ENCODE assay signal across 9 mouse cellular contexts in genomic region chr15:25940397-25941377, GRCm38 (mm10). TPM values are rescaled to one million over a fixed set of nuclear protein-coding genes. Genes with fewer than 3 reads are reported as not detected.
DNase-seq lines count a peak whose midpoint lies in the region; ATAC-seq and TF ChIP-seq lines count a peak whose summit lies in the region.
"Had no signal": no experiment of that assay in that cellular context is flagged by ENCODE, and none has a peak within 500 bp of the region (broad histone marks: within the 10 kb centered on the region; RNA-seq: fewer than 3 reads in every experiment).

No protein-coding gene starts in this region.

- no peaks in the 10 kb centered on the region for H3K9me3 ChIP-seq in heart, postnatal 0 days (replicated peaks; ENCODE audit: control insufficient read depth, low read length)
- no peaks in the 10 kb centered on the region for H3K9me3 ChIP-seq in limb, embryonic 13.5 days
- no peaks in the 10 kb centered on the region for H3K9me3 ChIP-seq in stomach, embryonic 14.5 days (ENCODE audit: control insufficient read depth, low read depth, low read length)

- H3K27ac ChIP-seq in cortical plate, adult 2 months (ENCODE audit: insufficient read depth, low read length), result no peak overlapping the region
- peak overlapping the region; percentile 95 for H3K27ac ChIP-seq in heart, postnatal 0 days (ENCODE audit: low read depth)
- no peak overlapping the region for H3K27ac ChIP-seq in limb, embryonic 13.5 days
- no peak overlapping the region for H3K27ac ChIP-seq in stomach, embryonic 14.5 days (ENCODE audit: low read length)

- TF ChIP-seq CTCF in cortical plate, adult 2 months (IDR thresholded peaks at IDR 0.05; ENCODE audit: extremely low read depth, insufficient read depth, low read length), result 0 out of 2 replicates have a peak, but pooled peaks have one; percentile 11
- peak; percentile 10; the same call in 1 of the 2 replicates for TF ChIP-seq CTCF in heart, postnatal 0 days (IDR thresholded peaks at IDR 0.05; ENCODE audit: low read depth)

- H3K36me3 ChIP-seq in heart, postnatal 0 days (replicated peaks; ENCODE audit: control insufficient read depth, insufficient read depth, low read length), result no peaks in the 10 kb centered on the region
- H3K36me3 ChIP-seq in limb, embryonic 13.5 days, result no peaks in the 10 kb centered on the region
- no peaks in the 10 kb centered on the region for H3K36me3 ChIP-seq in stomach, embryonic 14.5 days (ENCODE audit: control insufficient read depth, insufficient read depth, low read length)

- H3K9ac ChIP-seq in heart, postnatal 0 days (replicated peaks; ENCODE audit: low read depth, low read length), result peak overlapping the region; percentile 69
- H3K9ac ChIP-seq in limb, embryonic 13.5 days, result no peak overlapping the region
- H3K9ac ChIP-seq in stomach, embryonic 14.5 days (replicated peaks; ENCODE audit: low read depth, low read length), result no peak overlapping the region

- no peak overlapping the region for H3K4me3 ChIP-seq in cortical plate, adult 2 months (ENCODE audit: insufficient read depth, low read length)
- peak overlapping the region; percentile 63 for H3K4me3 ChIP-seq in heart, postnatal 0 days (ENCODE audit: low read depth, low read length)
- 0 out of 2 replicates have a peak overlapping the region, but pooled peaks have one; percentile 11 for H3K4me3 ChIP-seq in limb, embryonic 13.5 days
- H3K4me3 ChIP-seq in stomach, embryonic 14.5 days (ENCODE audit: low read depth, low read length), result peak overlapping the region; percentile 19
- H3K4me3 ChIP-seq: megakaryocyte, embryonic 14.5 days had no signal

- peak; percentile 76 for DNase-seq in gastrocnemius, adult 18-20 months (ENCODE audit: low spot score)
- DNase-seq in gastrocnemius, postnatal 4 days (ENCODE audit: low spot score in 2 of 2), result no peak
- peak; percentile 89 for DNase-seq in heart, postnatal 0 days (ENCODE audit: low spot score)
- no peak for DNase-seq in frontal cortex, postnatal 14 days (ENCODE audit: low spot score in 2 of 2)
- DNase-seq in spleen, postnatal 10 days (ENCODE audit: low spot score in 2 of 2), result no peak

- 24% methylated on average over 24 of the region's 24 CpGs for WGBS in heart, postnatal 0 days
- 40% methylated on average over 24 of the region's 24 CpGs for WGBS in limb, embryonic 13.5 days
- WGBS in stomach, embryonic 14.5 days, result 27% methylated on average over 24 of the region's 24 CpGs

- peak overlapping the region; percentile 65 for H3K4me2 ChIP-seq in heart, postnatal 0 days (ENCODE audit: low read depth, low read length)
- peak overlapping the region; percentile 49 for H3K4me2 ChIP-seq in limb, embryonic 13.5 days (replicated peaks)
- peak overlapping the region; percentile 40 for H3K4me2 ChIP-seq in stomach, embryonic 14.5 days (replicated peaks; ENCODE audit: low read depth, low read length)

- H3K4me1 ChIP-seq in cortical plate, adult 2 months (ENCODE audit: control insufficient read depth, insufficient read depth, low read length), result no peaks in the 10 kb centered on the region
- H3K4me1 ChIP-seq in heart, postnatal 0 days (ENCODE audit: control insufficient read depth, insufficient read depth), result peaks cover 4% of the 10 kb centered on the region; the same call in 1 of the 2 replicates
- H3K4me1 ChIP-seq in limb, embryonic 13.5 days, result peaks cover 10% of the 10 kb centered on the region; the same call in 1 of the 2 replicates
- peaks cover 4% of the 10 kb centered on the region; the same call in 1 of the 2 replicates for H3K4me1 ChIP-seq in stomach, embryonic 14.5 days (ENCODE audit: control insufficient read depth, insufficient read depth, low read length)

- peak; percentile 74; the same call in 1 of the 2 replicates for TF ChIP-seq EP300 in heart, postnatal 0 days (IDR thresholded peaks at IDR 0.05; ENCODE audit: low read depth)

- no peaks in the 10 kb centered on the region for H3K27me3 ChIP-seq in heart, postnatal 0 days (ENCODE audit: control insufficient read depth, insufficient read depth, low read length)
- H3K27me3 ChIP-seq in limb, embryonic 13.5 days, result peaks cover 3% of the 10 kb centered on the region; the same call in 1 of the 2 replicates
- no peaks in the 10 kb centered on the region for H3K27me3 ChIP-seq in stomach, embryonic 14.5 days (ENCODE audit: control insufficient read depth, insufficient read depth, low read length)

- ATAC-seq in heart, postnatal 0 days (ENCODE audit: insufficient read depth, low read depth), result peak; percentile 92
- ATAC-seq in limb, embryonic 13.5 days (ENCODE audit: low FRiP score, low read depth), result no peak
- peak; percentile 55; the same call in 1 of the 2 replicates for ATAC-seq in stomach, embryonic 14.5 days (ENCODE audit: insufficient number of reproducible peaks, insufficient read depth, low FRiP score, low read depth)

- no peak for TF ChIP-seq POLR2A in cortical plate, adult 2 months (IDR thresholded peaks at IDR 0.05; ENCODE audit: extremely low read depth, insufficient read depth, low read length)

RNA-seq across cellular contexts. Expression of gene Zfp622, which starts 43.5 kb away (rescaled TPM):
- total RNA-seq in gastrocnemius, adult 18-20 months (2021), result 10 to 100 TPM; 24.0 to 24.5 TPM
- total RNA-seq in gastrocnemius, postnatal 4 days (2021), result 10 to 100 TPM; 29.5 to 35.4 TPM
- polyA plus RNA-seq in cortical plate, adult 2 months (2012; rRNA removed), result 34.7 and 36.5 TPM in 2 replicates
- 9.2 and 16.9 TPM in 2 replicates for total RNA-seq in heart, postnatal 0 days (2014; rRNA removed; ENCODE audit: low replicate concordance)
- 10.1 and 11.0 TPM in 2 replicates for polyA plus RNA-seq in heart, postnatal 0 days (2015; fragmentation: Nextera tagmentation; extraction: Ambion mirVana)
- polyA plus RNA-seq in limb, embryonic 13.5 days (2015; fragmentation: Nextera tagmentation; extraction: Ambion mirVana), result 28.7 and 31.8 TPM in 2 replicates
- 26.7 and 32.9 TPM in 2 replicates for polyA plus RNA-seq in stomach, embryonic 14.5 days (2014; fragmentation: Nextera tagmentation; extraction: Ambion mirVana)

Comparison
In these comparisons a context has a peak if more than half of its experiments do, and no peak if none do; other contexts are left out.
1. DNase-seq: peak in gastrocnemius, adult 18-20 months (single experiment) and heart, postnatal 0 days (single experiment); none in gastrocnemius, postnatal 4 days (0 of 2), frontal cortex, postnatal 14 days (0 of 2) and spleen, postnatal 10 days (0 of 2).
2. Peak in every context shown above with its lines, with median percentiles within 50 percentile points of each other: H3K4me2 ChIP-seq.